ENCODE assay signal across 8 mouse cellular contexts in genomic region chr4:55006024-55006423, GRCm38 (mm10).
DNase-seq lines count a peak whose midpoint lies in the region; ATAC-seq and TF ChIP-seq lines count a peak whose summit lies in the region.

No protein-coding gene starts in this region.

- ATAC-seq in lung, postnatal 0 days = no peak
- ATAC-seq in limb, embryonic 12.5 days (ENCODE audit: insufficient number of reproducible peaks, insufficient read depth, low FRiP score, low TSS enrichment, low read depth) = no peak
- no peak for ATAC-seq in stomach, embryonic 16.5 days (ENCODE audit: insufficient read depth, low FRiP score)

- TF ChIP-seq CTCF in gastrocnemius, adult 2 months (IDR thresholded peaks at IDR 0.05) = no peak
- no peak for TF ChIP-seq CTCF in lung, postnatal 0 days (IDR thresholded peaks at IDR 0.05)

- TF ChIP-seq EP300 in lung, postnatal 0 days (IDR thresholded peaks at IDR 0.05) = no peak

- H3K27me3 ChIP-seq in lung, postnatal 0 days (replicated peaks; ENCODE audit: insufficient read depth, low read length) = no peaks in the 10 kb centered on the region
- H3K27me3 ChIP-seq in limb, embryonic 12.5 days = no peaks in the 10 kb centered on the region
- H3K27me3 ChIP-seq in stomach, embryonic 16.5 days (ENCODE audit: control insufficient read depth, insufficient read depth, low read length) = no peaks in the 10 kb centered on the region

- peaks cover 15% of the 10 kb centered on the region; the same call in 1 of the 2 replicates for H3K36me3 ChIP-seq in lung, postnatal 0 days (ENCODE audit: insufficient read depth, low read length)
- peaks cover 54% of the 10 kb centered on the region for H3K36me3 ChIP-seq in limb, embryonic 12.5 days
- H3K36me3 ChIP-seq in stomach, embryonic 16.5 days (ENCODE audit: control insufficient read depth, insufficient read depth, low read length) = peaks cover 34% of the 10 kb centered on the region

- H3K9ac ChIP-seq in lung, postnatal 0 days (replicated peaks; ENCODE audit: low read depth) = no peak overlapping the region
- H3K9ac ChIP-seq in limb, embryonic 12.5 days (replicated peaks) = no peak overlapping the region
- no peak overlapping the region for H3K9ac ChIP-seq in stomach, embryonic 16.5 days (ENCODE audit: low read length)

- peaks cover 18% of the 10 kb centered on the region; the same call in 1 of the 2 replicates for H3K4me1 ChIP-seq in lung, postnatal 0 days (ENCODE audit: insufficient read depth, low read depth, low read length)
- peaks cover 28% of the 10 kb centered on the region for H3K4me1 ChIP-seq in limb, embryonic 12.5 days (replicated peaks)
- H3K4me1 ChIP-seq in stomach, embryonic 16.5 days (ENCODE audit: control insufficient read depth, insufficient read depth, low read length) = peaks cover 43% of the 10 kb centered on the region

- peak overlapping the region; percentile 60 for H3K4me3 ChIP-seq in gastrocnemius, adult 2 months
- H3K4me3 ChIP-seq in lung, postnatal 0 days (ENCODE audit: low read depth, low read length) = no peak overlapping the region
- H3K4me3 ChIP-seq in limb, embryonic 12.5 days (replicated peaks) = no peak overlapping the region
- H3K4me3 ChIP-seq in stomach, embryonic 16.5 days (replicated peaks; ENCODE audit: low read length) = no peak overlapping the region

- WGBS in lung, postnatal 0 days = 54% methylated on average over 1 of the region's 1 CpGs
- 66% methylated on average over 1 of the region's 1 CpGs for WGBS in limb, embryonic 12.5 days
- 46% methylated on average over 1 of the region's 1 CpGs for WGBS in stomach, embryonic 16.5 days

- intact Hi-C loops in gastrocnemius, adult 2 months (cut with DNase I) = no loop called here

- no peaks in the 10 kb centered on the region for H3K9me3 ChIP-seq in lung, postnatal 0 days (ENCODE audit: low read length)
- H3K9me3 ChIP-seq in limb, embryonic 12.5 days = no peaks in the 10 kb centered on the region
- no peaks in the 10 kb centered on the region for H3K9me3 ChIP-seq in stomach, embryonic 16.5 days (replicated peaks; ENCODE audit: control insufficient read depth, low read length)

- DNase-seq in gastrocnemius, adult 2 months = no peak
- DNase-seq in gastrocnemius, postnatal 10 days = no peak
- DNase-seq in lung, postnatal 0 days (ENCODE audit: low spot score) = peak; percentile 24
- no peak for DNase-seq in lung, postnatal 36 days
- DNase-seq in retina, embryonic 14.5 days (ENCODE audit: low spot score) = no peak
- DNase-seq in urinary bladder, postnatal 4 days (ENCODE audit: low spot score in 2 of 2) = no peak

- peak overlapping the region; percentile 49; the same call in 1 of the 2 replicates for H3K4me2 ChIP-seq in lung, postnatal 0 days (replicated peaks; ENCODE audit: low read depth, low read length)
- H3K4me2 ChIP-seq in limb, embryonic 12.5 days = peak overlapping the region; percentile 42; the same call in 1 of the 2 replicates
- H3K4me2 ChIP-seq in stomach, embryonic 16.5 days (ENCODE audit: low read depth, low read length) = peak overlapping the region; percentile 42; the same call in 1 of the 2 replicates

- peak overlapping the region; percentile 90 for H3K27ac ChIP-seq in gastrocnemius, adult 2 months
- H3K27ac ChIP-seq in lung, postnatal 0 days (ENCODE audit: low read length) = peak overlapping the region; percentile 78; the same call in 1 of the 2 replicates
- peak overlapping the region; percentile 79; the same call in 1 of the 2 replicates for H3K27ac ChIP-seq in limb, embryonic 12.5 days
- H3K27ac ChIP-seq in stomach, embryonic 16.5 days (ENCODE audit: low read length) = peak overlapping the region; percentile 43
